Mouse (Mus musculus): ENCODE data around the gene Zfp800. TPM values are rescaled to one million over a fixed set of nuclear protein-coding genes. Genes with fewer than 3 reads are reported as not detected.
A peak's percentile ranks its signal among the peaks of the same experiment; 100 is the strongest.

Gene Zfp800
- polyA plus RNA-seq (2011; ENCODE audit: insufficient read length, low read depth, missing spikeins) = 20.0 and 21.9 TPM in 2 replicates

DNA sequence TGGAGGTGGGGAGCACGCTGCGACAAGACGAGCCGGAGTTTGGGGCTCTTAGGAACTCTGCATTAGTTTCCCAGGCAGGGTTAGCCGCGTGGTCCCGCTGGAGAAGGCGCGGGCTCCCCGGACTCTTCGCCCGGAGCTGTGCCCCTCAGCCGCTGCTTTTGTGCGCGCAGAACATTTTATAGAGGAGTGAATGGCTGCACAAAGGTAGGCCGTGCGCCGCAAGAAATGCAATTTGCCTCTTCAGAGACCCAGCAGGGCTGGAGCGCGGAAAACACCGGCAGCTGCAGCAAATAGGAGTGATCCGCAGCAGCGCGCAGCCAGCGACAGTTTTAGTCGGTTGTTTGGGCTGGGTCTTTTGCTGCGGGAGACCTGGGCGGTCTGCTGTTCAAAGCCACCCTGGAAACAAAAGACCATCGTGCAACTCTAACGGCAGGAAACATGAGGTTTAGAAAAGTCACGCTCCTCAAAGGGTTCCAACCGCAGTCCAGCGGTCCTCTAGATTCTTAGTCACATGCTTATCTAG, at the start of gene Zfp800:
Zfp800 (minus strand) TSS at position 325 of the 523 bp plus-strand sequence.
- Histone ChIP-seq H3K4me1 (ENCODE audit: control insufficient read depth, insufficient read depth, low read length) (no peaks in the 10 kb centered on the region), H3K27ac (ENCODE audit: insufficient read depth, low read length) (no peak within 1 kb of the TSS), H3K4me3 (ENCODE audit: insufficient read depth, low read length) (peak within 1 kb of the TSS; percentile 44)
- TF ChIP-seq CTCF (IDR thresholded peaks at IDR 0.05; ENCODE audit: borderline replicate concordance, insufficient read depth, low read length) (no peak), POLR2A (IDR thresholded peaks at IDR 0.05; ENCODE audit: low read depth, low read length) (no peak)

GRCm38 (mm10) chr6:28431538-28431855, 33.7 kb upstream of the Zfp800 start:
- Histone ChIP-seq H3K27ac (ENCODE audit: insufficient read depth, low read length) (no peak overlapping the region), H3K4me1 (ENCODE audit: control insufficient read depth, insufficient read depth, low read length) (no peaks in the 10 kb centered on the region), H3K4me3 (ENCODE audit: insufficient read depth, low read length) (no peak overlapping the region)
- TF ChIP-seq CTCF (IDR thresholded peaks at IDR 0.05; ENCODE audit: borderline replicate concordance, insufficient read depth, low read length) (no peak), POLR2A (IDR thresholded peaks at IDR 0.05; ENCODE audit: low read depth, low read length) (no peak)

DNA sequence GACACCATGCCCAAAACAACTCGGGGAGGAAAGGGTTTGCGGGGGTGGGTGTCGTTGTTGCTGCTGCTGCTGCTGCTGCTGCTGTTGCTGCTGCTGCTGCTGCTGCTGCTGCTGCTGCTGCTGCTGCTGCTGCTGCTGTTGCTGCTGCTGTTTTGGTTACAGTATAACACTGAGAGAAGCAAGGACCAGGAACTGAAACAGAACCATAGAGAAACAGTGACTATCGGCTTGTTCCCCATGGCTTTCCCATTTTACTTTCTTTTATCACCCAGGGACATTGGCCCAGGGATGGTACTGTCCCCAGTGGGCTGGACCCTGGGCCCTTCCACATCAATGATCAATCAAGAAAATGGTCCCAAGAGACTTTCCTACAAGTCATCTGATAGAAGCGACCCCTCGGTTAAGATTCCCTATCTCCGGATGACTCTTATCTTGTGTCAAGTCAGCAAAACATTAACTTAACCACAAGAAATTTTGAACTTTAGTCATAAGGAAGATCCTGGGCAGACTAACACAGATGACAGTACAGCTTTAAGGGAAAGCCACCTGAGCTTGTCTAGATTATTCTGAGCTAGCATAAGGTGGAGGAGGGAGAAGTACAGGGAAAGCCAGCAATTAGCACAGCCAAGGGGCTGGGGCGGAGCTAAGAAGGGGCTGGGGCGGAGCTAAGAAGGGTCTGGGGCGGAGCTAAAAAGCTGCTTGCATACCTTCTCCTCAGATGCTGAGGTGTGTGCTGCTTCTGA, 33.2 kb upstream of the Zfp800 start:
- H3K4me1 ChIP-seq (ENCODE audit: control insufficient read depth, insufficient read depth, low read length) = no peaks in the 10 kb centered on the region
- no peak overlapping the region for H3K27ac ChIP-seq (ENCODE audit: insufficient read depth, low read length)
- no peak overlapping the region for H3K4me3 ChIP-seq (ENCODE audit: insufficient read depth, low read length)
- TF ChIP-seq CTCF (IDR thresholded peaks at IDR 0.05; ENCODE audit: borderline replicate concordance, insufficient read depth, low read length) (no peak), POLR2A (IDR thresholded peaks at IDR 0.05; ENCODE audit: low read depth, low read length) (no peak)

DNA sequence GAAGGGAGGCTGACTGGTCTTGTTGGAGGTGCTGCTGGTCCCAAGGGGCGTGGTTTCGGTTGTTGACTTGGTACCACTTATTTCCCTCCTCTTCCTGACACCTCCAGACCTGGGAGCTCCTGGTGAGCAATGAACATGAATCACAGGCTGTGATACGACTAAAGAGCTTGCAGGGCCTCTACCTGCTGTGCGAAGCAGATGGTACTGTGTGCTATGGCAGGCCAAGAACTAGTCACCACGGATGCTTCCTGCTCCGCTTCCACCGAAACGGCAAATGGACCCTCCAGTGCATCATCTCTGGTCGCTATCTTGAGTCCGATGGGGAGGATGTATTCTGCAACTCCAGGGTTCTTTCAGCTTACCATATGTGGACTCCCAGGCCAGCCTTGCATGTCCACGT, 32.1 kb upstream of the Zfp800 start:
- TF ChIP-seq POLR2A (IDR thresholded peaks at IDR 0.05; ENCODE audit: low read depth, low read length) (no peak), CTCF (IDR thresholded peaks at IDR 0.05; ENCODE audit: borderline replicate concordance, insufficient read depth, low read length) (no peak)
- H3K27ac ChIP-seq (ENCODE audit: insufficient read depth, low read length) = no peak overlapping the region
- no peak overlapping the region for H3K4me3 ChIP-seq (ENCODE audit: insufficient read depth, low read length)
- H3K4me1 ChIP-seq (ENCODE audit: control insufficient read depth, insufficient read depth, low read length) = 0 out of 2 replicates have a peak, but pooled peaks cover under 1% of the 10 kb centered on the region

- H3K27ac ChIP-seq (ENCODE audit: insufficient read depth, low read length) = no peak within 1 kb of the TSS
- TF ChIP-seq POLR2A (IDR thresholded peaks at IDR 0.05; ENCODE audit: low read depth, low read length) = no peak
- no peak for TF ChIP-seq CTCF (IDR thresholded peaks at IDR 0.05; ENCODE audit: borderline replicate concordance, insufficient read depth, low read length)
- H3K4me1 ChIP-seq (ENCODE audit: control insufficient read depth, insufficient read depth, low read length) = 0 out of 2 replicates have a peak, but pooled peaks cover 2% of the 10 kb centered on the region
- H3K4me3 ChIP-seq (ENCODE audit: insufficient read depth, low read length) = no peak within 1 kb of the TSS
Observed at GRCm38 (mm10) chr6:28428290-28428689, 30.5 kb upstream of the Zfp800 start, which contains the start of gene Gcc1. Gene Gcc1, minus strand, starts transcription at chr6:28428390.

DNA sequence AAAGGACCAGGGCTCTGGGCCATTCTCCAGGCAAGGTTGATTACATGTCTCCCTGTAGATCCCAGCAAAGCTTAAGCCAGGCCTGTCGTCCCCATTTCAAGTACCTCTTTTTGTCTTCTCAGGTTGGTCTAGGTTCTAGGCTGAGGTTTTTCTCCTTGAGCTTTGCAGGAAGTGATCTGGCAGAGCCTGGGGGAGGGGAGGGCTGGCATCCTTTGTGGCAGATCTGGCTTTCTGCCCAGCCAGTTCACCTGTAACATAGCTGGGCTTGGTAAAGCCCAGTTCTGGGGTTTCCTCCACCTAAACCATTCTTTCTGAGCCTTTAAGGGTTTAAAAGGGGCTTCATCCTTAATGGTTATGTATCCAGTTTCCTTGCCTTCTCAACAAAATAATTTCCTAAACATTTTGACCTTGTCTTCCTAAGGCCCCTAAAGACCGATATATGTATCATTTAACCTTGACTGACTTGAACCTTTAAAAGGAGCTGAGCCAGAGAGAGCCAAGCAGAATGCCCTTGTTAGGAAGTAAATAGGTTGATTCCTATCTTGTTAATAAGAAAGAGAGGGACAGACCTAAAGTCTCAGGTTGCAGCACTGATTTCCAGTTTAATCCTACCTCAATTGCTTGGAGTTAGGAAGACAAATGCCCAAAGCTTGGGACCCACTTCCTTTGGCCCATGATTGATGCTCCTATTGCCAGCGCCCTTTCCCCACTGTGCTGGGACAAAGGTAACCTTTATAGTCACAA, 29.5 kb upstream of the Zfp800 start, which contains the start of gene Fscn3:
Fscn3 (plus strand) TSS at position 694 of the 744 bp plus-strand sequence.
- Histone ChIP-seq H3K27ac (ENCODE audit: insufficient read depth, low read length) (no peak within 1 kb of the TSS), H3K4me1 (ENCODE audit: control insufficient read depth, insufficient read depth, low read length) (peaks cover 2% of the 10 kb centered on the region; the same call in 1 of the 2 replicates), H3K4me3 (ENCODE audit: insufficient read depth, low read length) (no peak within 1 kb of the TSS)
- TF ChIP-seq CTCF (IDR thresholded peaks at IDR 0.05; ENCODE audit: borderline replicate concordance, insufficient read depth, low read length) (no peak), POLR2A (IDR thresholded peaks at IDR 0.05; ENCODE audit: low read depth, low read length) (no peak)

- H3K27ac ChIP-seq (ENCODE audit: insufficient read depth, low read length) = no peak overlapping the region
- no peak for TF ChIP-seq POLR2A (IDR thresholded peaks at IDR 0.05; ENCODE audit: low read depth, low read length)
- TF ChIP-seq CTCF (IDR thresholded peaks at IDR 0.05; ENCODE audit: borderline replicate concordance, insufficient read depth, low read length) = no peak
- H3K4me1 ChIP-seq (ENCODE audit: control insufficient read depth, insufficient read depth, low read length) = peaks cover 2% of the 10 kb centered on the region; the same call in 1 of the 2 replicates
- H3K4me3 ChIP-seq (ENCODE audit: insufficient read depth, low read length) = peak overlapping the region; percentile 90; the same call in 1 of the 2 replicates
Observed at GRCm38 (mm10) chr6:28425019-28425418, 27.2 kb upstream of the Zfp800 start.

DNA sequence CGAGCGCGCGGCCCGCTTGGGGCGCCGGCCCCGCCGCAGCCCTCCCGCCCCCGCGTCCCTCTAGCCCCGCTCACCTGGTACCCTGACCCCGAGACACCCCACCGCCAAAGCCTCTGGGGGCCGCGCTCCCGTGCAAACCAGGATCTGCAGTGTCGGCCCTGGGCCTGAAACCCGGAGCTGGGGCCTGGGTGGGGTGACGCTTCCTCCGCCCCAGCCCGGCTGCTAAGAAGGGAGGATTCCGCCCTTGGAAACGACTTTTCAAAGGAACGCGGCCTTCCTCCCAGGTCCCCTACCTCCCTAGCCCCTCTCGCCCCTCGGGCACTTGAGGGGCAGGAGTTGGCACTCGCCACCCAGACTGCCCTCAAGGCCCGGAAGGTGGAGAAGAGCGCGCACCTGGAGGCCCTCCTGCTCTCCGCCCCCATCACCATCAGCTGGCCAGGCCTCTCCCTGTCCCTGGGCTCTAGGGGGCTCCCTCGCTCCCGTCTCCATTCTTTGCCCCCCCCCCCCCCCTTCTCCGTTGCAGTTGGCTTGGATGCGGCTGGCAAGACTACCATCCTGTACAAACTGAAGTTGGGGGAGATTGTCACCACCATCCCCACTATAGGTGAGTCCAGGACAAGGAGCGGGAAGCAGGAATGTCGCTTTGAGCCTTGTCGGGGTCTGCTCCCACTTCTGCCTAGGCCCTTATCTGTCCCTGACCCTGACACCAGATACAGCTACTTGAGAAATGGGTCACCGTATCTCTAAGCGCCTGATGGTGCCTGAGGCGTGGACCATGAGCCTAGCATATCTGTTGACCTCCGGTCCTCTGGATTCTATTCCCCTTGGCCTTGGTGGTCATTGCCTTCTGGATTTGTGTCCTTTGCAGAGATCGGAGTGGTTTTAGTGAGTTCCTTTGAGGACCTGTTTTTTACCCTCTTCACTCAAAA, 26.2 kb upstream of the Zfp800 start:
- TF ChIP-seq POLR2A (IDR thresholded peaks at IDR 0.05; ENCODE audit: low read depth, low read length) = peak; percentile 49
- no peak for TF ChIP-seq CTCF (IDR thresholded peaks at IDR 0.05; ENCODE audit: borderline replicate concordance, insufficient read depth, low read length)
- Histone ChIP-seq H3K4me3 (ENCODE audit: insufficient read depth, low read length) (peak overlapping the region; percentile 90), H3K27ac (ENCODE audit: insufficient read depth, low read length) (peak overlapping the region; percentile 12; the same call in 1 of the 2 replicates)

GRCm38 (mm10) chr6:28423313-28423712, 25.5 kb upstream of the Zfp800 start, which contains the start of gene Arf5:
Gene Arf5, plus strand, starts transcription at chr6:28423560.
- Histone ChIP-seq H3K4me1 (ENCODE audit: control insufficient read depth, insufficient read depth, low read length) (peaks cover 5% of the 10 kb centered on the region; the same call in 1 of the 2 replicates), H3K27ac (ENCODE audit: insufficient read depth, low read length) (peak within 1 kb of the TSS; percentile 45), H3K4me3 (ENCODE audit: insufficient read depth, low read length) (peak within 1 kb of the TSS; percentile 90)
- TF ChIP-seq POLR2A (IDR thresholded peaks at IDR 0.05; ENCODE audit: low read depth, low read length) = peak; percentile 72
- no peak for TF ChIP-seq CTCF (IDR thresholded peaks at IDR 0.05; ENCODE audit: borderline replicate concordance, insufficient read depth, low read length)

More for the DNA sequence above, 26.2 kb upstream of the Zfp800 start:
- H3K4me1 ChIP-seq (ENCODE audit: control insufficient read depth, insufficient read depth, low read length) = peaks cover 5% of the 10 kb centered on the region; the same call in 1 of the 2 replicates

Data from embryonic fibroblast, embryonic 13.5 days (primary cell).